Mouse (Mus musculus) gastrocnemius, postnatal 25 days (tissue): ENCODE measurements around the gene Bmp4. TPM values are rescaled to one million over a fixed set of nuclear protein-coding genes. Genes with fewer than 3 reads are reported as not detected.
A peak's percentile ranks its signal among the peaks of the same experiment; 100 is the strongest.

Experiments
- DNase-seq: peaks from one replicate; pipeline ENCODE4 v3.0.0; 2022
- total RNA-seq, 2 experiments: library from RNA; stranded (reverse); gene quantifications; 1 replicate in 1 of 2; 2 replicates in 1 of 2; pipeline ENCODE4 v1.2.3; 2021

Gene Bmp4
- total RNA-seq, 2 experiments from 2014 or later: 6.2 to 10.1 TPM

GRCm38 (mm10) chr14:46386478-46387356 is 3.8 kb downstream of the Bmp4 start:
- DNase-seq: peak; percentile 25

- no peak for DNase-seq
These were observed 4.6 kb downstream of the Bmp4 start for GRCm38 (mm10) chr14:46385701-46386477.

DNA sequence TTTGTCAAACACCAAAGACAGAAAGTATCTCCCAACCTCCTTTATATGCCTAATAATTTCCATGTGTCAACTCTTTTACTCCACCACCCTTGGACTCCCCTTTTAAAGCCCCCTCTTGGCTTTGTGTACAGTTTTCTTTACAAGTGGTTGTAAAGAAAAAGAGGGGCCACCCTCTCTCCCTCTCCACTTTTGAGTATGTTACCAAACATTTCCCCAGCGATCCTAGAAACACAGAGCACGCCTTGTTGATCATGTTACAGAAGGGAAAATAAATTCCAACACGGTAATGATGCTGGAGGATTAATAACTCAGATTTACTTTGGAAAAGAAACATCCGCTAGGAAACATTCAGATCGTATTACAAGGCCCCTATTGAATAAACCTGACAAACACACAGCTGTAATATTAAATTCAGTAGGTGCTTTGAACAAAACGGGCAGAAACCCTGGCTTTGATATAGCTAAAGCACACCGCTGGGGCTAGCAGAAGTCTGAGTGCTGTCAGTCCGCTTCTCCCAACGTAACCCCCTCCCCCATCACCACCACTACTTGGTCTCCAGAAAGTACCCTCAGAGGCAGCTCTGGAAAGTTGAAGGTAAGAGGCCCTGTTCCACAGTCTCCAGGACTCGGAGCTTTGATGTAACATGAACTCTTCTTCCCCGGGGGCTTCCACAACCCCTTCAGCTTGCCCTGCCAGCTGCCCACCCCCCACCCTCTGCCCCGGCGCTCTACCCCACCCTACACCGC is 5.3 kb downstream of the Bmp4 start:
- DNase-seq: no peak

- DNase-seq: peak; percentile 74
These were observed 9.0 kb downstream of the Bmp4 start for GRCm38 (mm10) chr14:46381457-46381856.

- DNase-seq: peak; percentile 12
These were observed 10.2 kb downstream of the Bmp4 start for GRCm38 (mm10) chr14:46380286-46380721.

DNA sequence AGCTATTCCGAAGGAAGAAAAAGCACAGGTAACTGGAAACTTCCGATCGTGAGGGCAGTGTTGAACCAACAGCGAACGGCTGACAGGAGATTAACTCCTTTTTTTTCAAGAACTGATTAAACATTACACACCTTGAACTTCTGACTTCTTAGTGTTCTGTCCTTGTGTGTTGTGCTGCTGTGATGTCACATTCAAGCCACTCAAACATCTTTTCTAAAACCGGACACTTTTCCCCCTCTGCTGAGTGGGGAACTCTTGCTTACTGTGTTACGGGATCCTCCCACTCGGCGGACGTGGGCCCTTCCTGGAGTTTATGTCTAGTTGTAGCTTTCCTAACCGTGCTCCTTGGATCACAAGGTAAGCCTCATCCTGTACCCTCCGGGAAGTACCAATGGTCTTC is 11.2 kb downstream of the Bmp4 start, which contains the start of gene Gm15217:
TSS of gene Gm15217 (plus strand) at position 130 of the 400 bp plus-strand sequence.
- DNase-seq: no peak

GRCm38 (mm10) chr14:46375796-46376195 is 14.7 kb downstream of the Bmp4 start:
- DNase-seq: no peak

DNA sequence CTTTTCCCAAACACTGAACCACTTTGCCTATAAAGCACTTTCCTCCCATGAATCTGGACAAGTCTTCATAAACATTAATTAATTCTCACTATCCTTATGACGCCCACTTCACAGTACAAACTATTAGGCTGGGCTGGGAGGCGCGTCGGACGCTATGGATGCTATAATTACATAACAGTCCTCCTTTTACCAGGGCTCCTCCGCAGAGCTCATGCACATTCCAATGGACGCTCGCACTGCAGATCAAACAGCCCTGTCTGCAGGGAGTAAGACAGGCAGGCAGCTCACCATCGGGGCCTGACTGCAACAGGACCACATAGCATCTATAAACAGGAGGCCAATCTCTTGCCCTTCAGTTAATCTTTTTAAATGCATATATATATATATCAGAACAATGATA is 18.0 kb downstream of the Bmp4 start:
- DNase-seq: no peak

DNA sequence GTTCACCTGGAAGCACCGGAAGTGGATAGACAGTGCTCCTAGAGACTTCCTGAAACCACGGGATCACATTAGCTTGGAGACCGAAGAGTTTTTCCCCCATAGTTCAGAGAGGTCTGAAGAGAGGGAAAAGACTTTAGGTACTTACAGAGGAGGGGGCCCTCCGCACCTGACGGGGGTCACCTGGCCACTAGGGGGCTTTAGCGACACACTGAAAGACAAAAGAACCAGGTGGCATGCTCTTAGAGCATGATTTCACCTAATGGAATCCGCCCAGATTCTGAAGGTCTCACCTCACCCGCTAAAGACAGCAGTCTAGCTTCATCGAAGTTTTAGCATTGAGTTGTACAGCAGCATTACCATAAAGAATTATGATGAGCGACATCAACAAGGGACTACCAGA is 27.3 kb downstream of the Bmp4 start:
- DNase-seq: no peak

DNA sequence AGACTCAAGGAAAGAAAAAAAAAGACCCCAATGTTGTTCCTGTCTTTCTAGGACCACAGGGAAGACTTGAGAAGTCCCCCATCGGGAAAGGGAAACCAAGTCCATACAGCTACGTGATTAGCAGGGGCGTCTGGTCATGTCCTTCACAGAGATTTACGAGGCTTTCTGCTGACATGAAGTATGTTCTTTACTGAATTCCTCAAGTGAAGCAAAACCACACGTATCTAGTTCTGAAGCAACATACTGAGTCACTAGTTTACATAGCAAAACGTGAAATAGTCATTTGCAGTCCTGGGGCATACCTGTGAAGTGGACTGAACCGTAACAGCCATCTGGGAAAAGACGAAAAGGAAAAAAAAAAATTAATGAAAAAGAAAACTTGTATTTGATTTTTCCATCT is 32.8 kb downstream of the Bmp4 start:
- DNase-seq: no peak

- no peak for DNase-seq
These were observed 33.2 kb downstream of the Bmp4 start for GRCm38 (mm10) chr14:46357286-46357685.

- DNase-seq: no peak
These were observed 45.7 kb downstream of the Bmp4 start for GRCm38 (mm10) chr14:46344750-46345149.

DNA sequence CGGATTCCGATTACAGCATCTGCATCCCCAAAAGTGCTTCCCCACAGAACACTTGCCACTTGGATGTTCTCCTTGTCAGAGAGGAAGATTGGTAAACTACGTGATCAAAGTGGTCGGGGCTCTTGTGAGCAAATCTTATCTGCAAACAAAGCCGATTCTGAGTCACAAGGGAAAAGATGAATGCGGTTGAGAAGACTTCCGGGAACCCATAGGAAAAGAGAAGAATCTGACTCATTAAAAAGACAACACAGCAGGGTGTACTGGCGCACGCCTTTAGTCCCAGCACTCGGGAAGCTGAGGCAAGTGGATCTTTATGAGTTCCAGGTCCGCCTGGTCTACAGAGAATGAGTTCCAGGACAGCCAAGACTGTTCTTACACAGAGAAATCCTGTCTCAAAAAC is 51.7 kb downstream of the Bmp4 start:
- DNase-seq: no peak

Other genes with a start within 250 kb of the Bmp4 start
- not detected for gene Gm15217, start 11.3 kb downstream of the Bmp4 start, total RNA-seq